In the genomic region with DNA sequence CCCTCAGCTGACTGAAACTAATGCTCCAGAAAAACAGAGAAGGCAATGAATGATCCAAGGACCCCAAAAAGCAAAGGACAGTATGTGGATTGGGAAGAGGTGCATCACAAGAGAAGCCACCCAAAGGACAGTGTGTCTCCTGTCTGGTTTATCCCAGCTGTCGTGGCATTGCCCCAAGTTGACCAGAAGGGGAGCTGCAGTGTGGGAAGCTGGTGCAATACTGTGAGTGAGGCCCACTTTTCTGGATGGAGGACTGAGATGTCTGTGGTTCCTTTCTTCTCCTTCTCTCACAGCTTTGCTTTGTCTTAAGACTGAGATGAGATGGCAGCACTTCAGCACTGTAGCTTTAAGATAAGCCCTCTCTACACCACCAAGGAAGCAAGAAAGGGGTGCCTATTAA, we compare ENCODE assay signal across 19 mouse cellular contexts. TPM values are rescaled to one million over a fixed set of nuclear protein-coding genes. Genes with fewer than 3 reads are reported as not detected.
DNase-seq lines count a peak whose midpoint lies in the region; ATAC-seq and TF ChIP-seq lines count a peak whose summit lies in the region.
"Had no signal": no experiment of that assay in that cellular context is flagged by ENCODE, and none has a peak within 500 bp of the region (broad histone marks: within the 10 kb centered on the region; RNA-seq: fewer than 3 reads in every experiment).

No protein-coding gene starts in this region.

- WGBS in lung, postnatal 0 days: 84% methylated on average over 1 of the region's 1 CpGs

- 0 out of 2 replicates have a peak, but pooled peaks have one; percentile 11 for TF ChIP-seq CTCF in lung, postnatal 0 days (IDR thresholded peaks at IDR 0.05)
- TF ChIP-seq CTCF in G1E (IDR thresholded peaks at IDR 0.05; ENCODE audit: low read depth, low read length): peak; percentile 24; the same call in 1 of the 2 replicates

- no peaks in the 10 kb centered on the region for H3K27me3 ChIP-seq in lung, postnatal 0 days (replicated peaks; ENCODE audit: insufficient read depth, low read length)
- H3K27me3 ChIP-seq in G1E (ENCODE audit: insufficient read depth, low read length): peaks cover 18% of the 10 kb centered on the region
- H3K27me3 ChIP-seq: heart, embryonic 12.5 days had no signal

- no peak overlapping the region for H3K4me3 ChIP-seq in lung, postnatal 0 days (ENCODE audit: low read depth, low read length)
- H3K4me3 ChIP-seq in G1E (ENCODE audit: low read depth, low read length): peak overlapping the region; percentile 13; the same call in 1 of the 2 replicates
- H3K4me3 ChIP-seq: embryonic facial prominence, embryonic 10.5 days; gastrocnemius, adult 2 months; heart, embryonic 12.5 days; hindbrain, embryonic 10.5 days had no signal

- no peaks in the 10 kb centered on the region for H3K36me3 ChIP-seq in lung, postnatal 0 days (ENCODE audit: insufficient read depth, low read length)
- no peaks in the 10 kb centered on the region for H3K36me3 ChIP-seq in G1E (replicated peaks)
- H3K36me3 ChIP-seq: embryonic facial prominence, embryonic 10.5 days; heart, embryonic 12.5 days; hindbrain, embryonic 10.5 days had no signal

- no peak overlapping the region for H3K9ac ChIP-seq in lung, postnatal 0 days (replicated peaks; ENCODE audit: low read depth)
- H3K9ac ChIP-seq: heart, embryonic 12.5 days; hindbrain, embryonic 14.5 days had no signal

- no peak for ATAC-seq in lung, postnatal 0 days
- no peak for ATAC-seq in G1E (ENCODE audit: extremely low read depth, insufficient number of reproducible peaks, low FRiP score, poor library complexity, severe bottlenecking)
- no peak for ATAC-seq in megakaryocyte, adult 5-6 weeks (ENCODE audit: poor library complexity, severe bottlenecking)
- ATAC-seq: forebrain, embryonic 14.5 days had no signal

- H3K4me1 ChIP-seq in lung, postnatal 0 days (ENCODE audit: insufficient read depth, low read depth, low read length): no peaks in the 10 kb centered on the region
- peaks cover 63% of the 10 kb centered on the region for H3K4me1 ChIP-seq in G1E (ENCODE audit: insufficient read depth, low read depth, low read length)
- H3K4me1 ChIP-seq: embryonic facial prominence, embryonic 10.5 days; heart, embryonic 12.5 days had no signal

- no peaks in the 10 kb centered on the region for H3K9me3 ChIP-seq in lung, postnatal 0 days (ENCODE audit: low read length)
- no peaks in the 10 kb centered on the region for H3K9me3 ChIP-seq in G1E (replicated peaks)
- H3K9me3 ChIP-seq: embryonic facial prominence, embryonic 10.5 days; heart, embryonic 12.5 days; hindbrain, embryonic 10.5 days had no signal

- no peak for DNase-seq in lung, postnatal 0 days (ENCODE audit: low spot score)
- no peak for DNase-seq in lung, postnatal 36 days
- no peak for DNase-seq in G1E (ENCODE audit: low spot score)
- peak; percentile 40 for DNase-seq in ZHBTc4 (ENCODE audit: low read depth, low spot score)
- DNase-seq in testis, postnatal 10 days (ENCODE audit: low spot score): no peak
- DNase-seq in layer of hippocampus, adult 8-10 months (ENCODE audit: low spot score in 2 of 2): no peak
- DNase-seq: adrenal gland, adult 8-10 months; adrenal gland, postnatal 36 days; cerebellum, adult 8-10 months; cerebellum, postnatal 25 days; gastrocnemius, adult 2 months; gastrocnemius, postnatal 25 days; kidney, adult 11 months had no signal

- H3K27ac ChIP-seq in lung, postnatal 0 days (ENCODE audit: low read length): no peak overlapping the region
- H3K27ac ChIP-seq: embryonic facial prominence, embryonic 10.5 days; gastrocnemius, adult 2 months; hindbrain, embryonic 10.5 days; hindbrain, embryonic 14.5 days had no signal

- H3K4me2 ChIP-seq in lung, postnatal 0 days (replicated peaks; ENCODE audit: low read depth, low read length): no peak overlapping the region
- H3K4me2 ChIP-seq: heart, embryonic 12.5 days; hindbrain, embryonic 14.5 days had no signal

- no peak for TF ChIP-seq EP300 in lung, postnatal 0 days (IDR thresholded peaks at IDR 0.05)

RNA-seq across cellular contexts. Expression of gene Gng4, which starts 12.2 kb away (rescaled TPM):
- 0.94 and 1.4 TPM in 2 replicates for polyA plus RNA-seq in lung, postnatal 0 days (2015; fragmentation: Nextera tagmentation; extraction: Ambion mirVana)
- total RNA-seq in G1E (2014; fragmentation: Nextera tagmentation) (not detected in 2 replicates), G1E (2017) (0.11 and 0.12 TPM in 2 replicates)
- not detected in 2 replicates for polyA plus RNA-seq in G1E (2012)
- total RNA-seq in megakaryocyte, adult 5-6 weeks (2015): not detected in 2 replicates
- total RNA-seq in megakaryocyte, adult 5-6 weeks (2017): not detected in 2 replicates
- total RNA-seq in layer of hippocampus, adult 8-10 months (2022): 10 to 100 TPM; 18.1 to 33.2 (median 25.4) TPM

Comparison
In these comparisons a context has a peak if more than half of its experiments do, and no peak if none do; other contexts are left out.
1. RNA of gene Gng4, which starts 12.2 kb away (total RNA-seq): 18.1 to 33.2 TPM in layer of hippocampus, adult 8-10 months; 0.11 to 0.12 TPM in G1E and not detected in megakaryocyte, adult 5-6 weeks; every median in the first group is over 10 times any median in the second.